Mouse (Mus musculus): ENCODE data around the gene Gm17268.
A peak's percentile ranks its signal among the peaks of the same experiment; 100 is the strongest.

Gm17268 gene

GRCm38 (mm10) chr11:82038535-82038934 is at the start of gene Gm17268:
Gm17268 (minus strand) TSS chr11:82038562.
- DNase-seq, result no peak

GRCm38 (mm10) chr11:82084360-82084759 is 46.0 kb upstream of the Gm17268 start:
- DNase-seq, result no peak

GRCm38 (mm10) chr11:82080865-82081264 is 42.5 kb upstream of the Gm17268 start:
- no peak for DNase-seq

- no peak for DNase-seq
Observed at GRCm38 (mm10) chr11:82078136-82078730, 39.9 kb upstream of the Gm17268 start.

- DNase-seq, result no peak
Observed at GRCm38 (mm10) chr11:82077031-82077430, 38.7 kb upstream of the Gm17268 start.

- DNase-seq, result no peak
Observed at GRCm38 (mm10) chr11:82073686-82074085, 35.3 kb upstream of the Gm17268 start.

GRCm38 (mm10) chr11:82072984-82073383 is 34.6 kb upstream of the Gm17268 start:
- DNase-seq, result no peak

GRCm38 (mm10) chr11:82072374-82072773 is 34.0 kb upstream of the Gm17268 start:
- DNase-seq, result no peak

GRCm38 (mm10) chr11:82071076-82071475 is 32.7 kb upstream of the Gm17268 start:
- no peak for DNase-seq

GRCm38 (mm10) chr11:82066953-82067571 is 28.7 kb upstream of the Gm17268 start:
- DNase-seq, result no peak

GRCm38 (mm10) chr11:82063454-82063853 is 25.1 kb upstream of the Gm17268 start:
- no peak for DNase-seq

- no peak for DNase-seq
Observed at GRCm38 (mm10) chr11:82062226-82062625, 23.9 kb upstream of the Gm17268 start.

- no peak for DNase-seq
Observed at GRCm38 (mm10) chr11:82057646-82058045, 19.3 kb upstream of the Gm17268 start, which contains the start of gene Ccl11. Ccl11 (plus strand) TSS chr11:82057823.

GRCm38 (mm10) chr11:82053849-82054248 is 15.5 kb upstream of the Gm17268 start:
- no peak for DNase-seq

- DNase-seq, result peak; percentile 67
Observed at GRCm38 (mm10) chr11:82047746-82048415, 9.5 kb upstream of the Gm17268 start.

- DNase-seq, result no peak
Observed at GRCm38 (mm10) chr11:82045471-82045870, 7.1 kb upstream of the Gm17268 start, which contains the start of gene Ccl7. Ccl7 (plus strand) TSS chr11:82045712.

- DNase-seq, result no peak
Observed at GRCm38 (mm10) chr11:82041671-82042080, 3.3 kb upstream of the Gm17268 start.

- no peak for DNase-seq
Observed at GRCm38 (mm10) chr11:82039132-82039660, 834 bp upstream of the Gm17268 start.

- no peak for DNase-seq
Observed at GRCm38 (mm10) chr11:82035857-82036256, 2.5 kb downstream of the Gm17268 start.

- DNase-seq, result peak; percentile 8
Observed at GRCm38 (mm10) chr11:82035356-82035755, 3.0 kb downstream of the Gm17268 start, which contains the start of gene Ccl2. Ccl2 (plus strand) TSS chr11:82035571.

- DNase-seq, result no peak
Observed at GRCm38 (mm10) chr11:82034446-82034845, 3.9 kb downstream of the Gm17268 start.

GRCm38 (mm10) chr11:82032678-82033344 is 5.6 kb downstream of the Gm17268 start:
- DNase-seq, result no peak

GRCm38 (mm10) chr11:82032136-82032535 is 6.2 kb downstream of the Gm17268 start:
- DNase-seq, result no peak
